Mouse (Mus musculus): Measurements from ENCODE around the gene Gclc. TPM values are rescaled to one million over a fixed set of nuclear protein-coding genes. Genes with fewer than 3 reads are reported as not detected.

Gclc gene
- total and polyA plus RNA-seq, 3 experiments = 20.4 to 84.8 (median 35.7) TPM

DNA sequence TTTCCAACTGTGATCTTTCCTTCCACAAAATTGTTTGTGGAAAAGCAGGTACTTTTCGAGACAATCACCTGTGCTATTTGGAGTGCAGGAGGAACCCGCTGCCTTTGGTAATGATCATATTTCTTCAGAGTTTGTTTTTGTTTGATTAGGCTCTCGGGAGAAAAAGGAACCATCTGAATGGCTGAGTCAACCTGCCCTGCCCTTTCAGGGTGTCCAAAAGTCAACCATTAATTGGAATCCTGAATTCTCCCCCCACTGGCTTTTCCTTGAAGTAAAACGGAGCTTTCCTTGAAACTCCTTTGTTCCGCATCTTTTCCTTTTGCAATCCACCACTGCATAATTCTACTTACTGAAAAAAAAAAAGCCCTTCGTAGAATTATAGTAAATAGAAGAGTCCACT, 30.1 kb upstream of the Gclc start:
- Histone ChIP-seq H3K79me2 (replicated peaks; ENCODE audit: control insufficient read depth, extremely low read depth, insufficient read depth, poor library complexity, severe bottlenecking) (no peaks in the 10 kb centered on the region), H3K9ac (ENCODE audit: insufficient read depth, low read depth) (no peak overlapping the region), H3K4me1 (ENCODE audit: control insufficient read depth in 1 of 2, insufficient read depth in 2 of 2) (peaks cover 5 to 44% of the 10 kb centered on the region in 2 experiments; a peak in 3 of 4 replicates), H3K9me3 (replicated peaks; ENCODE audit: low read length) (no peaks in the 10 kb centered on the region), H3K27me3 (replicated peaks) (no peaks in the 10 kb centered on the region), H3K4me3 (replicated peaks in 1 of 3; ENCODE audit: low read depth in 2 of 3, low read length in 2 of 3, poor library complexity in 1 of 3) (no peak overlapping the region), H3K36me3 (replicated peaks in 1 of 2; ENCODE audit: control insufficient read depth in 1 of 2, insufficient read depth in 1 of 2, low read length in 1 of 2) (no peaks in the 10 kb centered on the region), H3K27ac (ENCODE audit: insufficient read depth, low read depth) (no peak overlapping the region), H3K4me2 (ENCODE audit: insufficient read depth, low read depth, poor library complexity, severe bottlenecking) (no peak overlapping the region)
- dilution Hi-C loops (cut with MboI; ENCODE audit: extremely low pct_ligation_motif_present, extremely low pct_unique_long_range_greater_than_20kb, low sequenced_read_pairs) (no loop called here), in situ Hi-C loops (cut with MboI; ENCODE audit: low pct_ligation_motif_present, low pct_unique_long_range_greater_than_20kb, low sequenced_read_pairs) (no loop called here)
- DNase-seq (ENCODE audit: extremely low read depth) = no peak
- TF ChIP-seq NRF1 (IDR thresholded peaks at IDR 0.05; ENCODE audit: low read depth, low read length) (no peak), ZMIZ1 (IDR thresholded peaks at IDR 0.05; ENCODE audit: low read depth, low read length) (no peak), MXI1 (IDR thresholded peaks at IDR 0.05; ENCODE audit: low read depth, low read length) (no peak), CHD2 (IDR thresholded peaks at IDR 0.05; ENCODE audit: low read length) (no peak), ZNF384 (IDR thresholded peaks at IDR 0.05; ENCODE audit: low read depth, low read length) (no peak), SIN3A (IDR thresholded peaks at IDR 0.05; ENCODE audit: low read length) (no peak), RAD21 (IDR thresholded peaks at IDR 0.05; ENCODE audit: low read depth, low read length) (no peak), ETS1 (conservative IDR thresholded peaks at IDR 0.05; ENCODE audit: low read depth, low read length) (no peak), NELFE (IDR thresholded peaks at IDR 0.05; ENCODE audit: low read depth, low read length) (no peak), CHD1 (IDR thresholded peaks at IDR 0.05; ENCODE audit: low read depth, low read length) (no peak), ZKSCAN1 (IDR thresholded peaks at IDR 0.05; ENCODE audit: borderline replicate concordance, low read depth, low read length) (no peak), RCOR1 (conservative IDR thresholded peaks at IDR 0.05; ENCODE audit: low read depth, low read length) (no peak), POLR2AphosphoS2 (IDR thresholded peaks at IDR 0.05; ENCODE audit: low read depth, low read length) (no peak), PAX5 (IDR thresholded peaks at IDR 0.05; ENCODE audit: low read length) (no peak), IRF4 (IDR thresholded peaks at IDR 0.05; ENCODE audit: low read depth, low read length) (no peak), UBTF (IDR thresholded peaks at IDR 0.05; ENCODE audit: low read depth, low read length) (no peak)

DNA sequence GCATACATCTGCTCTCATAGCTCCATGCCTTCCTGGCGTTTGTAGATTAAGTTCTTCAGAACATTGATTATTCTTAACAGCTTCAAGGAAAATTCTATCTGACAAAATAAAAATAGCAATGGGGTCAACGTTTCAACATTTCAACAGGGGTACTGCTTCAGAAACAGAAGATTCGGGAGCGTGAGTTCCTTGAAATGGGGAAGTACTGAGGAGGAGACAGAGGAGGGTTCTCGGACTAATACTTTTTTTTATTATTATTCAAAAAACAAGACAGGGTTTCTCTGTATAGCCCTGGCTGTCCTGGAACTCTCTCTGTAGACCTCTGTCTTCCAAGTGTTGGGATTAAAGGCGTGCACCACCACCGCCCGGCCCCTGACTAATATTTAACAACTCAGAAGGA, 28.9 kb upstream of the Gclc start:
- TF ChIP-seq MEF2A (IDR thresholded peaks at IDR 0.05; ENCODE audit: borderline replicate concordance, low read depth, low read length) (no peak), RCOR1 (conservative IDR thresholded peaks at IDR 0.05; ENCODE audit: low read depth, low read length) (no peak), NELFE (IDR thresholded peaks at IDR 0.05; ENCODE audit: low read depth, low read length) (no peak), SMC3 (IDR thresholded peaks at IDR 0.05; ENCODE audit: low read depth, low read length) (no peak)
- no peak overlapping the region for H3K4me3 ChIP-seq (replicated peaks in 1 of 3; ENCODE audit: low read depth in 2 of 3, low read length in 2 of 3, poor library complexity in 1 of 3)
- no peak for DNase-seq (ENCODE audit: extremely low read depth)
- in situ Hi-C loops (cut with MboI; ENCODE audit: low pct_ligation_motif_present, low pct_unique_long_range_greater_than_20kb, low sequenced_read_pairs) = no loop called here
- peak overlapping the region; percentile 86 for H3K4me2 ChIP-seq (ENCODE audit: insufficient read depth, low read depth, poor library complexity, severe bottlenecking)
- peak overlapping the region; percentile 48 for H3K9ac ChIP-seq (ENCODE audit: insufficient read depth, low read depth)
- no peak overlapping the region for H3K27ac ChIP-seq (ENCODE audit: insufficient read depth, low read depth)
- H3K9me3 ChIP-seq (replicated peaks; ENCODE audit: low read length) = no peaks in the 10 kb centered on the region
- H3K79me2 ChIP-seq (replicated peaks; ENCODE audit: control insufficient read depth, extremely low read depth, insufficient read depth, poor library complexity, severe bottlenecking) = no peaks in the 10 kb centered on the region
- H3K4me1 ChIP-seq (ENCODE audit: control insufficient read depth in 1 of 2, insufficient read depth in 2 of 2) = peaks cover 5 to 44% of the 10 kb centered on the region in 2 experiments; a peak in 3 of 4 replicates
- H3K27me3 ChIP-seq (replicated peaks) = no peaks in the 10 kb centered on the region
- H3K36me3 ChIP-seq (replicated peaks in 1 of 2; ENCODE audit: control insufficient read depth in 1 of 2, insufficient read depth in 1 of 2, low read length in 1 of 2) = no peaks in the 10 kb centered on the region
- dilution Hi-C loops (cut with MboI; ENCODE audit: extremely low pct_ligation_motif_present, extremely low pct_unique_long_range_greater_than_20kb, low sequenced_read_pairs) = no loop called here
